Mouse (Mus musculus) forebrain, embryonic 13.5 days (tissue): ENCODE results near the gene Dusp10. TPM values are rescaled to one million over a fixed set of nuclear protein-coding genes. Genes with fewer than 3 reads are reported as not detected.
A peak's percentile ranks its signal among the peaks of the same experiment; 100 is the strongest.

Experiments used
- ATAC-seq: fragments of 200-750 bp; cut with Nextera tagmentation; 2 replicates; pipeline ENCODE4 v1.8.0; 2017
- H3K27ac ChIP-seq: fragments of 300-500 bp; sonication (generic); 2 replicates; pipeline ENCODE4 v1.5.1; 2015; ENCODE audit warnings: inconsistent platforms, mild to moderate bottlenecking, moderate library complexity
- H3K27me3 ChIP-seq: fragments of 300-500 bp; sonication (generic); 2 replicates; pipeline ENCODE4 v1.6.1; 2015; ENCODE audit warnings: mild to moderate bottlenecking, inconsistent platforms
- H3K36me3 ChIP-seq: fragments of 300-500 bp; sonication (generic); 2 replicates; pipeline ENCODE4 v1.6.1; 2015; ENCODE audit warnings: mild to moderate bottlenecking, inconsistent platforms; ENCODE audit not compliant: poor library complexity, severe bottlenecking
- H3K4me1 ChIP-seq: fragments of 300-500 bp; sonication (generic); 2 replicates; pipeline ENCODE4 v1.6.1; 2015; ENCODE audit warnings: inconsistent platforms
- H3K4me2 ChIP-seq: fragments of 300-500 bp; sonication (generic); 2 replicates; pipeline ENCODE4 v1.6.1; 2015; ENCODE audit warnings: inconsistent platforms, mild to moderate bottlenecking, moderate library complexity
- H3K4me3 ChIP-seq: fragments of 300-500 bp; sonication (generic); 2 replicates; pipeline ENCODE4 v1.5.1; 2015; ENCODE audit warnings: mild to moderate bottlenecking, inconsistent platforms
- H3K9ac ChIP-seq: fragments of 300-500 bp; sonication (generic); 2 replicates; pipeline ENCODE4 v1.6.1; 2015; ENCODE audit warnings: mild to moderate bottlenecking, inconsistent platforms
- H3K9me3 ChIP-seq: fragments of 300-500 bp; sonication (generic); replicated peaks from 2 replicates; pipeline ENCODE4 v1.6.1; 2016; ENCODE audit warnings: inconsistent platforms
- WGBS: fragments of 180-500 bp; shearing (Covaris S2); methylation state at CpG from one replicate; pipeline ENCODE4 v1.1.7; 2015; 5-methylcytosine and 5-hydroxymethylcytosine counted together
- polyA plus RNA-seq: library from polyadenylated mRNA; unstranded; fragments of >200 nt; fragmentation: Nextera tagmentation; extraction: Ambion mirVana; gene quantifications from 2 replicates; pipeline ENCODE4 v1.2.1, GENCODE M21; 2015

Gene Dusp10
- polyA plus RNA-seq, 1 experiment from 2014 or later, result 9.7 TPM

DNA sequence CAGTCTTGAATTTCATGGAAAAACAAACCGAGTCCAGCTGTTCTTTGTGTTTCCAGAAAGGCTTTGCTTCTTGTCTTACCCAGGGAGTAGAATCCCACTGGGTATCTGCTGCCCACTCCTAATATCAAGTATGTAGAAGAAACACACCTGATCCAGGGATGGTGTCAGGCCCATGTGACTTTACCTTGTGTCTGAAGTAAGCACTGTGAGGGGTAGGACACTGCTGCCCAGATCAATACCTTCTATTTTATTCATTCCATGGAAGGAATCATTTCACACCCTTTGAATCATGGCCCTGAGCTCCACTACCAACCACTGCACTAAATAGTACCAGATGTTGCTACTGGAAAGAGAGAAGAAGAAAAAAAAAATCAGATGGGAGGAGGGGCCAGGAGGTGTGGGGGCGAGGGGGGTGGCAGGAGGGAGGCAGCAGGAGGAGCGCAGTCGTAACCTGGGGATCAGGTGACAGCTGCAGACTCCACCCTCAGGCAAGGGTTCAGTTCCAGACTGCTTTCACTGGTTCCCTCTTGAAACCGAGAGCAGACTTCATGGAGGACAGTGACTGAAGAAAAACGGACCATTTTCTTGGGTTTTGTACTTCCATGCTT, 33.1 kb downstream of the Dusp10 start:
- no peak for ATAC-seq
- peaks cover 26% of the 10 kb centered on the region for H3K4me1 ChIP-seq
- no peak overlapping the region for H3K27ac ChIP-seq
- no peaks in the 10 kb centered on the region for H3K36me3 ChIP-seq
- no peak overlapping the region for H3K9ac ChIP-seq
- H3K4me2 ChIP-seq, result no peak overlapping the region
- H3K4me3 ChIP-seq, result no peak overlapping the region
- 75% methylated on average over 6 of the region's 6 CpGs for WGBS
- no peaks in the 10 kb centered on the region for H3K27me3 ChIP-seq
- no peaks in the 10 kb centered on the region for H3K9me3 ChIP-seq

DNA sequence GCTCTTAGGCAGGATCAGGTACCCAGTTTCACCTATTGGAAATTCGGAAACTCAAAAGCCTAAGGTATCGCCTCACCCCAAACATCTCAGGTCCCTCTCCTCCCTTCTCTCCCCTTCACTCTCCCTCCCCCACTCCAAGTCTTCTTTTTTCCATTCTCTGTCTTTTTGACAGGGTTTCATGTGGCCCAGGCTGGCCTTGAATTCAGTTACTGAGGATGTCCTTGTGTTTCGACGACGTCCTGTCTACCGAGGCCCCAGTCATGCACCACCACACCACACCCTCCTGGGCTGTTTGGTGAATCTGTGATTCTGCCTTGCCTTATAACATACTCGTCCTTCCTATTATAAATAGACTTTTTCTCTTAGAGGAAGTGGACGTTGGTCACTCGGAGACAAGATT, 34.7 kb downstream of the Dusp10 start:
- no peak overlapping the region for H3K4me3 ChIP-seq
- no peaks in the 10 kb centered on the region for H3K36me3 ChIP-seq
- ATAC-seq, result no peak
- no peak overlapping the region for H3K9ac ChIP-seq
- H3K9me3 ChIP-seq, result no peaks in the 10 kb centered on the region
- H3K27me3 ChIP-seq, result no peaks in the 10 kb centered on the region
- no peak overlapping the region for H3K27ac ChIP-seq
- WGBS, result 90% methylated on average over 9 of the region's 9 CpGs
- H3K4me2 ChIP-seq, result no peak overlapping the region
- H3K4me1 ChIP-seq, result peaks cover 20% of the 10 kb centered on the region

DNA sequence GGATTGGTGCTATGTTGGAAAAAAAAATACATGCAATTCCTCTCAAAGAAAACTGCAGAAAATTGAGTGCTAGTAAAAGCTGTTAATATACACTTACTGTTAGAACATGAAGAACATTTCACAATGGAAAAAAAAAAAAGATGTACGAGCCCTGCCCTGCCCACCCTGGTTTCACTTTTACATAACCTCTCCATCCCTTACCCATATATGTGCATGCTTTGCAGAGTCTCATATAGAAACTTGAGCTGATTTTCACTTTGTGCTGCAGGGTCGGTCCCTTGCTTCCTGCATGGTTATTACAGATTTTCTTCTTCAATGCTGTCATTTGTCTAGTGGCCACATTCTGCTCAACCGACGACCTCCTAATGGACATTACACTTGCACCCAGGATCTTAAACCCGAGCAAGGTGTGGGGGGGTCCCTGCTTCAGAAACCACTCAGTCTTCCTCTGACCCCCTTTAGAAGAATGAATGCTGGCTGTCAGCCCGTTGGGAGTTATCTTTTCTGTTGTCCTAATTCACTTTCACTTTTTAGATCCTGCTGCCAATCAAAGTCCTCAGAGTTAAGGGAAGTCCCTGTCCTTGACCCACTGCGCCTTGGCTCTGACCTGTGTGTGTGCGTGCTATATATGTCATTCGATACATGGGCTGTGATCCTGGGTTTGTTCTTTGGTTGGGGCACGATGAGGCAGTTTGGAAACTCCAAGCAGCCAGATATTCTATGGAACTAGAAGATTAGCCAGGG, 35.7 kb downstream of the Dusp10 start:
- H3K4me2 ChIP-seq, result no peak overlapping the region
- H3K9me3 ChIP-seq, result no peaks in the 10 kb centered on the region
- H3K4me3 ChIP-seq, result no peak overlapping the region
- no peaks in the 10 kb centered on the region for H3K27me3 ChIP-seq
- ATAC-seq, result no peak
- H3K36me3 ChIP-seq, result no peaks in the 10 kb centered on the region
- no peak overlapping the region for H3K9ac ChIP-seq
- H3K4me1 ChIP-seq, result peaks cover 18% of the 10 kb centered on the region
- no peak overlapping the region for H3K27ac ChIP-seq
- WGBS, result 86% methylated on average over 10 of the region's 10 CpGs

DNA sequence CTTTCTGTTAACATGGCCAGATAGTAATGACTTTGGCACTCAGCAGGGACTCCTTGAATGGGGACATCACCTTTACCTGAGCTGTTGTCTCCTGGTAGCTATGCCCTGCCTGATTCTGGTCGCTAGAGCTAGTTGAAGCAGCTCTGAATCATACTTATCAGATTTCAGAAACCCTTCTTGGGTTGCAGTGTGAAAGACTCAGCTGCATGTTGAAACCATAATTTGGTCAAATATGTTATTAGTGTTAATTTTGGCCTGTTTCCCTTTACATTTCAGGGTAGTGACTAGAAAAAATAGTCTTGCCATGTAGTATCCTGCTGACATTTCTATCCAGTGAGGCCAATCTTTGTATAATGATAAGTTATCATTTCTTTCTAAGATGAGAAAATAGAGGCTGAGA, 38.2 kb downstream of the Dusp10 start:
- WGBS, result 78% methylated on average over 1 of the region's 1 CpGs

DNA sequence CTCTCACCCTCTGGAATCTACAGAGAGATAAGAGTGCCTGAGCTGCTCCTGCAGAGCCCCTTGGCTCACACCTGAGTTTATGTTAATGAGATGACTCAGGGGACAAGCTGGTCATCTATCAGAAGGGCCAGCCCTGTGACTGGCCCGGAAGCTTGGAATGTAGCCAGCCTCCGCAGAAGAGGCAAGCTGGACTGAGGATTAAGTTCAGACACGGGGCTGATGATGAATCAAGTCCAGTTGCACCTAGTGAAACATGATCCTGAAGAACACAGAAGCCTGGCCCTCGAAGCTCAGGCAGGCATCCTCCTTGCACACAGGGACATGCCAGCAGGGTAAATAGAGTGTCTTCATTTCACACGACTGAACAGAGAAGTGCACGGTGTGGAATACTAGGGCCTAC, 38.7 kb downstream of the Dusp10 start:
- no peak for ATAC-seq
- 45% methylated on average over 6 of the region's 6 CpGs for WGBS
- H3K4me2 ChIP-seq, result no peak overlapping the region

More for the DNA sequence above, 38.2 kb downstream of the Dusp10 start:
- Histone ChIP-seq H3K9me3 (no peaks in the 10 kb centered on the region), H3K27me3 (no peaks in the 10 kb centered on the region), H3K4me3 (no peak overlapping the region), H3K27ac (no peak overlapping the region), H3K4me1 (peaks cover 19% of the 10 kb centered on the region), H3K36me3 (no peaks in the 10 kb centered on the region), H3K4me2 (no peak overlapping the region), H3K9ac (no peak overlapping the region)
- no peak for ATAC-seq

DNA sequence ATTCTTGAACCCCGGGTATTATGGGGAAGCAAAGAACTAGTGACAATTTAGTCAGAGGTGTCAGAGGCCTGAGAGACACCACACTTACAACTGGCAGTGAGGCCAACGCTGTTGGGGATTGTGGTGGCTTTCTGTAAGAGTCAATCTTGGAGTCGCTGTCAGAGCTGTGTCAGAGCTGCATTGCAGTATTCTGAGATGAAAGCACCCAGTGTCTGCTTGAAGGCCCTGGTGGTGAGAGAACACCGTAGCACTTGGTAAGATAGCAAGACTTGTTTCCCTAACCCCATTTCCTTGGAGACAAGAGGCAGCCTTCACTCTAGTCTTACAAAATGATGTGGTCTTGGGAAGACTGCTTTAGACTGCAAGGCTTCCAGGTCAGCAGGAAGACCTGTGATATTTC, 39.2 kb downstream of the Dusp10 start:
- WGBS, result 79% methylated on average over 4 of the region's 4 CpGs
- ATAC-seq, result no peak

More for the DNA sequence above, 38.7 kb downstream of the Dusp10 start:
- H3K27me3 ChIP-seq, result no peaks in the 10 kb centered on the region
- H3K9me3 ChIP-seq, result no peaks in the 10 kb centered on the region
- H3K27ac ChIP-seq, result no peak overlapping the region
- H3K36me3 ChIP-seq, result no peaks in the 10 kb centered on the region
- no peak overlapping the region for H3K4me3 ChIP-seq
- H3K9ac ChIP-seq, result no peak overlapping the region
- peaks cover 18% of the 10 kb centered on the region for H3K4me1 ChIP-seq

DNA sequence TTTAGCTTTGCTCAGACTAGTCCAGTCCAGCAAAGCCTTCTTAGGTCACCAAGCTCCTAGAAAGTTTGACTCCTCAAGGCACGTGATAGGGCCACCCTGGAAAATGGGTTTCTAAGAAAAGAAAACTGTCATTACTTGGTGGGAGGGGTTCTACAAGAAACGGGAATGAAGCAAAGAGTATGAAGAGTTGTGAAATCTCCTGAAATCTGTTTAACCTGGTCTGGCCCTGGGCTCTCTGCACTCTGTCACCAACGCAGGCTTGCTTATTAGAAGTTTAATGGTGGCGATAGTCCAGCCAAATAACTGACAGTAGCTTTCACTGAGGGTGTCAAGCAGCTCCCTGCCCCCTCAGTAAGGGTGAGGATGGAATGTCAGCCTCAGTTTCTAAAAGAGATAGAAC, 40.0 kb downstream of the Dusp10 start:
- H3K27me3 ChIP-seq, result no peaks in the 10 kb centered on the region
- H3K4me1 ChIP-seq, result peaks cover 18% of the 10 kb centered on the region
- no peaks in the 10 kb centered on the region for H3K36me3 ChIP-seq
- H3K9ac ChIP-seq, result no peak overlapping the region
- no peak overlapping the region for H3K27ac ChIP-seq
- 87% methylated on average over 4 of the region's 4 CpGs for WGBS
- ATAC-seq, result no peak
- H3K4me2 ChIP-seq, result no peak overlapping the region
- no peaks in the 10 kb centered on the region for H3K9me3 ChIP-seq
- H3K4me3 ChIP-seq, result no peak overlapping the region

More for the DNA sequence above, 39.2 kb downstream of the Dusp10 start:
- H3K4me3 ChIP-seq, result no peak overlapping the region
- H3K9ac ChIP-seq, result no peak overlapping the region
- H3K4me1 ChIP-seq, result peaks cover 18% of the 10 kb centered on the region
- no peaks in the 10 kb centered on the region for H3K27me3 ChIP-seq
- H3K4me2 ChIP-seq, result no peak overlapping the region
- no peak overlapping the region for H3K27ac ChIP-seq
- no peaks in the 10 kb centered on the region for H3K9me3 ChIP-seq
- H3K36me3 ChIP-seq, result no peaks in the 10 kb centered on the region

DNA sequence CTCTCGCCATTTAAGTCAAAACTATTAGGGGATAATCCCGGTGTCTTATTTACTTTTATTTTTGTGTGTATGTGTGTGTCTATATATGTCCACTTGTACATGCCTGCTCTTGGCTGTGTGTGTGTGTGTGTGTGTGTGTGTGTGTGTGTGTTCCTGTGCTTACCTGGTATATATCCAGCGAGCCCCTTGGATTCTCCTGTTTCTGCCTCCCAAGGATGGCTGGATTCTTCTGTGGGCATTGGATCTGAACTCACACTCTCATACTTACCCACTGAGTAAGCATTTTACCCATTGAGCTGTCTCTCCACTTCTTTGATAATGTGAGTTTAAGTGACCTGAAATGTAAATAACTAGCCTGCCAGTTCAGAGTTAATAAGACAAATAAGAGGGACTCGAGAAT, 40.6 kb downstream of the Dusp10 start:
- Histone ChIP-seq H3K9ac (no peak overlapping the region), H3K4me1 (peaks cover 18% of the 10 kb centered on the region), H3K27ac (no peak overlapping the region), H3K27me3 (no peaks in the 10 kb centered on the region), H3K4me3 (no peak overlapping the region), H3K36me3 (no peaks in the 10 kb centered on the region), H3K9me3 (no peaks in the 10 kb centered on the region), H3K4me2 (no peak overlapping the region)
- ATAC-seq, result no peak
- 87% methylated on average over 4 of the region's 4 CpGs for WGBS

DNA sequence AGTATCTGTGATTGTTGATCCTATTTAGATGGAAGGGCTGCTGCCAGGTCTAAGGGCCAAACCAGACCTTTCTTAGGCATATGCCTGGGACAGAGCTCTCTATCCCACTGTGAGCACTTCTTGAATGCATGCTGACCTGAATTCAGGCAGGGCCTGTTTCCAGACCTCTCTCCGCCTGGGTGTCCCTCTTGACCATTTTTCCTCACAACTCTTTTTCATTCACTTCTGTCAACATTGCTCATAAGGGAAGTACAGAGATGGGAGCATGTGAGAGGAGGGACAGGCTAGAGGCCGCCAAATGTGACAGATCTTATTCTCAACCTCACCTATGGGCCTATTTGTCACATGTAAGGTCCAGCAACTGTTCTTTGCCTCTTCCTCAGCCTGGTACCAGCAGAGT, 41.1 kb downstream of the Dusp10 start:
- H3K36me3 ChIP-seq, result no peaks in the 10 kb centered on the region
- H3K4me3 ChIP-seq, result no peak overlapping the region
- no peaks in the 10 kb centered on the region for H3K27me3 ChIP-seq
- H3K9ac ChIP-seq, result no peak overlapping the region
- WGBS, result 76% methylated on average over 2 of the region's 2 CpGs
- no peak overlapping the region for H3K27ac ChIP-seq
- no peak overlapping the region for H3K4me2 ChIP-seq
- peaks cover 18% of the 10 kb centered on the region for H3K4me1 ChIP-seq
- H3K9me3 ChIP-seq, result no peaks in the 10 kb centered on the region
- ATAC-seq, result no peak

DNA sequence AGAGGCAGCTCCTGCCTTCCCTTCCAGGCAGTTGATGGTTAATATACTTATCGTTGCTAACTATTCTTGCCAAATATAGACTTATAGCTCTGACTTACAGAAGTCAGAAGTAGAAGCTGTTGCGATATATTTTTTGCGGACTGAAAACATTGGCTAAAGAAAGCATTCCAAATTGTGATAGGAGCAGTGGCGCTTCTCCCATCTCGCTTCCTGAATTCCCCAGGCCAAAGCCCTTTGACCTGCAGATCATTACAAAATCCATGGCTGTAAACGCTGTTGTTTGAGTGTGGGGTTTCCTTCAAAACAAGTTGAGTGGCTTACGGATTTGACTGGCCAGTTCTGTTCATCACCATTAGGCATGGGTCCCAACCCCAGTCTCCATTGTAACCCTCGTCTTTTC, 45.1 kb downstream of the Dusp10 start:
- Histone ChIP-seq H3K9me3 (no peaks in the 10 kb centered on the region), H3K9ac (no peak overlapping the region), H3K4me3 (no peak overlapping the region), H3K4me1 (peaks cover 18% of the 10 kb centered on the region), H3K27ac (no peak overlapping the region), H3K36me3 (no peaks in the 10 kb centered on the region), H3K27me3 (no peaks in the 10 kb centered on the region), H3K4me2 (no peak overlapping the region)
- no peak for ATAC-seq
- 96% methylated on average over 8 of the region's 8 CpGs for WGBS

DNA sequence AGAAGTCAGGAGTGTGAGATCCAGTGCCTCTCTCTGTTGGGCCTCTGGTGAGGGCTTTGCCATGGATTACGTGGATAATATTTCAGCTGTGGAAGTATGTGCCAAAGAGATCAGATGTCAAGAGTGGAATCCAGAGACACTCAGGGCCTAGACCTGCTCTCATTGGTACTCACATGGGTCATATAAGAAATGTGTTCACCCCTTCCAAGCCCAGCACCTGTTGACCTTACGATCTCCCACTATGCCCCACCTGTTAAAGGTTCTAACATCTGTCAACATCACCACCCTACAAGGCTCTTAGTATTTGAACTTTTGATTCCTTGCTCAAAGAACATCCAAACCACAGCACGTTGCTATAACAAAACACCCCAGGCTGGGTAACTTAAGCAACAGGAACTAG, 46.7 kb downstream of the Dusp10 start:
- Histone ChIP-seq H3K36me3 (no peaks in the 10 kb centered on the region), H3K9ac (no peak overlapping the region), H3K27ac (no peak overlapping the region), H3K4me1 (peaks cover 19% of the 10 kb centered on the region), H3K4me2 (no peak overlapping the region), H3K27me3 (no peaks in the 10 kb centered on the region), H3K4me3 (no peak overlapping the region), H3K9me3 (no peaks in the 10 kb centered on the region)
- WGBS, result 93% methylated on average over 3 of the region's 3 CpGs
- ATAC-seq, result no peak

DNA sequence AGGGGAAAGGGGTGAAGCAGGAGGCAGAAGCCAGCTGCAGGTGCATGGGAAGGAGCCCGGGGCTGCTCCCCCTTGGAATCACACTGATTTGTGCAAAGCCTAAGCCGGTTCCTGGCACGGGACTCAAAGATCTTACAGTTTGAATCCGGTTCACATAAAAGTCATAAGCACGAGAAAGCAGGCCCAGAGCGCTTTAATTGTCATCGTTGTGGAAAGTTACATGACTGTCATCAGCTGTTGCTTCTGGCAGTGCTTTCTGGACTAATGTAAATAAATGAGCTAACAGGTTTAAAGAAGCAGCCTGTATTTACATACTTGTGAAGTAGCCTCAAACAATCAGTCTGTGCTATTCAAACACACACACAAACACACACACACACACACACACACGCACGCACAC, 47.3 kb downstream of the Dusp10 start:
- no peaks in the 10 kb centered on the region for H3K9me3 ChIP-seq
- no peak overlapping the region for H3K9ac ChIP-seq
- no peaks in the 10 kb centered on the region for H3K36me3 ChIP-seq
- no peaks in the 10 kb centered on the region for H3K27me3 ChIP-seq
- peak; percentile 46; the same call in 1 of the 2 replicates for ATAC-seq
- H3K4me1 ChIP-seq, result peaks cover 24% of the 10 kb centered on the region
- no peak overlapping the region for H3K4me2 ChIP-seq
- WGBS, result 76% methylated on average over 9 of the region's 9 CpGs
- no peak overlapping the region for H3K4me3 ChIP-seq
- no peak overlapping the region for H3K27ac ChIP-seq
